Mouse (Mus musculus) kidney, embryonic 14.5 days (tissue): ENCODE measurements around the gene Kmt5c. TPM values are rescaled to one million over a fixed set of nuclear protein-coding genes. Genes with fewer than 3 reads are reported as not detected.

ENCODE experiments used
- ATAC-seq: fragments of 200-750 bp; cut with Nextera tagmentation; 2 replicates; pipeline ENCODE4 v1.8.0; 2017; ENCODE audit warnings: moderate number of reproducible peaks, mild to moderate bottlenecking, moderate TSS enrichment, moderate library complexity; ENCODE audit not compliant: low FRiP score, low TSS enrichment
- H3K27ac ChIP-seq: fragments of 300-500 bp; sonication (generic); 2 replicates; pipeline ENCODE4 v1.5.1; 2014; ENCODE audit warnings: low read depth, mild to moderate bottlenecking, low read length, moderate library complexity, mixed read lengths
- H3K27me3 ChIP-seq: fragments of 300-500 bp; sonication (generic); 2 replicates; pipeline ENCODE4 v1.6.1; 2014; ENCODE audit warnings: mild to moderate bottlenecking, low read length; ENCODE audit not compliant: control insufficient read depth, insufficient read depth
- H3K36me3 ChIP-seq: fragments of 300-500 bp; sonication (generic); 2 replicates; pipeline ENCODE4 v1.6.1; 2014; ENCODE audit warnings: low read length, mixed read lengths; ENCODE audit not compliant: control insufficient read depth, insufficient read depth
- H3K4me1 ChIP-seq: fragments of 300-500 bp; sonication (generic); 2 replicates; pipeline ENCODE4 v1.6.1; 2014; ENCODE audit warnings: low read length, mixed read lengths; ENCODE audit not compliant: control insufficient read depth, insufficient read depth
- H3K4me2 ChIP-seq: fragments of 300-500 bp; sonication (generic); replicated peaks from 2 replicates; pipeline ENCODE4 v1.6.1; 2014; ENCODE audit warnings: low read depth, mild to moderate bottlenecking, low read length
- H3K4me3 ChIP-seq: fragments of 300-500 bp; sonication (generic); 2 replicates; pipeline ENCODE4 v1.5.1; 2014; ENCODE audit warnings: mild to moderate bottlenecking, low read length
- H3K9ac ChIP-seq: fragments of 300-500 bp; sonication (generic); 2 replicates; pipeline ENCODE4 v1.6.1; 2014; ENCODE audit warnings: low read depth, mild to moderate bottlenecking, low read length, moderate library complexity
- H3K9me3 ChIP-seq: fragments of 300-500 bp; sonication (generic); 2 replicates; pipeline ENCODE4 v1.6.1; 2016; ENCODE audit warnings: low read length; ENCODE audit not compliant: control insufficient read depth
- WGBS: fragments of 180-500 bp; shearing (Covaris S2); extraction: QIAGEN DNeasy Blood & Tissue Kit; methylation state at CpG from one replicate; pipeline ENCODE4 v1.1.7; 2014; 5-methylcytosine and 5-hydroxymethylcytosine counted together
- polyA plus RNA-seq: library from polyadenylated mRNA; unstranded; fragments of >200 nt; fragmentation: Nextera tagmentation; extraction: Ambion mirVana; gene quantifications from 2 replicates; pipeline ENCODE4 v1.2.1, GENCODE M21; 2014

Kmt5c gene
- polyA plus RNA-seq, 1 experiment from 2014 or later = 69.2 TPM

DNA sequence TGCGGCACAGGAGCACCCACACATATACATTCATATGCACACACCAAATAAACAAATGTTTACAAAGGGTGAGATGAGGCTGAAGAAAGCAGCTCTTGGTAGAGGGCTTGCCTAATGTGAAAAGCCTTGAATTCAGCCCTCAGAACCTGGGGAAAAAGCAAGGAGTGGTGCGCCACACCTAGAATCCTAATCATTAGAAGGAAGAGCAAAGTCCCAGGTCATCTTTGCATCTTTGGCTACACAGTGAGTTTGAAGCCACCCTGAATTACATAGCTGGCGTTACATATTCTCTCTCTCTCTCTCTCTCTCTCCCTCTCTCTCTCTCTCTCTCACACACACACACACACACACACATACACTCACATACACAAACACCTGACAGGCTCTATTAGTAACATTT is 20.6 kb upstream of the Kmt5c start:
- H3K4me1 ChIP-seq = no peaks in the 10 kb centered on the region
- no peak for ATAC-seq
- no peaks in the 10 kb centered on the region for H3K27me3 ChIP-seq
- WGBS = 86% methylated on average over 3 of the region's 3 CpGs
- H3K27ac ChIP-seq = no peak overlapping the region
- H3K9ac ChIP-seq = no peak overlapping the region
- H3K4me2 ChIP-seq = no peak overlapping the region
- no peak overlapping the region for H3K4me3 ChIP-seq
- no peaks in the 10 kb centered on the region for H3K9me3 ChIP-seq
- H3K36me3 ChIP-seq = peaks cover 16% of the 10 kb centered on the region

DNA sequence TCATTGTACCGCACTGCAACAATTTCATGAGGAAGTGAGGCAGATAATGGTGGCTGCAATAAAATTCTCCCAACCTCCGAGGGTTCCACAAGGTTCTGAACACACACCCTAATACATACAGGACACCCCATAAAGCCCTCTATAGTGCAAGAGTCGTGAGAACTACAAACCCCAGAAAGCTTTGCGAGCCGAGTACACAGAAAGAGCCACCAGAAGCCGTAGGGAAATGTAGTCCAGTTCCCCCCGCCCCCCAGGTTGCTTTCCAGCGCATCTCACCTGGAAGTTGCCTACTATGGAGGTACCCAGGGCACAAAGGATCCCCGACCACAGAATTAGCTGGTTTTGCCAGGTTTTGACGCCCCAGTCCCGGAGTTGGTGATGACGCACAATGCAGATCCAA is 16.4 kb upstream of the Kmt5c start:
- peak overlapping the region; percentile 1; the same call in 1 of the 2 replicates for H3K4me3 ChIP-seq
- H3K9ac ChIP-seq = no peak overlapping the region
- no peaks in the 10 kb centered on the region for H3K27me3 ChIP-seq
- 41% methylated on average over 12 of the region's 12 CpGs for WGBS
- no peaks in the 10 kb centered on the region for H3K9me3 ChIP-seq
- peak; percentile 44; the same call in 1 of the 2 replicates for ATAC-seq
- H3K36me3 ChIP-seq = no peaks in the 10 kb centered on the region
- no peaks in the 10 kb centered on the region for H3K4me1 ChIP-seq
- peak overlapping the region; percentile 8; the same call in 1 of the 2 replicates for H3K4me2 ChIP-seq
- H3K27ac ChIP-seq = no peak overlapping the region

DNA sequence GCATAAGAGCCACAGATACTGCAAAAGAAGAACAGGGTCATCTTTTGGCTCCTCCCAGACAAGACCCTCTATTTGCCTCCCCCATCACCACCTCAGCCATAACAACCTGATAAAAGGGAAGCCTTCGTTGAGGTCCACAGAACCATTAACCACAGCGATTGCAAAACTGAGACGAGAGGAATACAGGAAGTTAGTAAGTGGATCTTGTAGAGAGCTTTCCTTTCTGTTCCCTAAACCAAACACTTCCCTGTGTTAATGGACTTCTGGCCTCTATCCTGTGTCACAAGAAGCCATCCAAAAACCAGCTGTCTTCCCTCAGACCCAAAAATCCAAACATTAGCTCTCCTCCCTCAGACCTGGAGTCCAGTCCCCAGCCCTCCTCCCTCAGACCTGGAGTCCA is 15.6 kb upstream of the Kmt5c start:
- Histone ChIP-seq H3K4me2 (no peak overlapping the region), H3K27me3 (no peaks in the 10 kb centered on the region), H3K36me3 (no peaks in the 10 kb centered on the region), H3K9me3 (no peaks in the 10 kb centered on the region), H3K4me3 (no peak overlapping the region), H3K27ac (no peak overlapping the region), H3K9ac (no peak overlapping the region), H3K4me1 (no peaks in the 10 kb centered on the region)
- ATAC-seq = no peak
- WGBS = 46% methylated on average over 3 of the region's 3 CpGs

DNA sequence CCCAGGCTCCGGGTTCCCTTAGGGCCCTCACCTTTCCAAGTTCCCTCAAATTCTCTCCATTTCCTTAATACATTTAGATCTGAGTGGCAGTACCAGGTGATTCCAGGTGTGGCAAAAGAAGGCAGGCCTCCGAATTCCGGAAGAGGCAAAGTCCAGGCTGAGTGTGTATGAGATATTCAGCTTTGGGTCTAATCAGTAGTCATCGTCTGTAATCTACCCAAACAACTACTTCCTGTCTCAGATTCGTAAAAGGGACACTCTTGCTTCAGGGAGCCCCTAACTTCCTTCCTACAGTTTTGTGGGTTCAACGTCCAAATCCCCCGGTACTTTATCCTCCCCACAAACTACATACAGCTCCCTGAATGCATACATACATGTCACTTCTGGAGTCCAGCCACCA is 14.7 kb upstream of the Kmt5c start, which contains the start of gene Tmem150b:
Gene Tmem150b, minus strand, starts transcription at position 81 of the 400 bp plus-strand sequence.
- no peaks in the 10 kb centered on the region for H3K27me3 ChIP-seq
- no peak within 1 kb of the TSS for H3K4me2 ChIP-seq
- H3K4me1 ChIP-seq = no peaks in the 10 kb centered on the region
- H3K4me3 ChIP-seq = no peak within 1 kb of the TSS
- H3K9me3 ChIP-seq = peaks cover 2% of the 10 kb centered on the region; the same call in 1 of the 2 replicates
- no peaks in the 10 kb centered on the region for H3K36me3 ChIP-seq
- 78% methylated on average over 7 of the region's 7 CpGs for WGBS
- H3K9ac ChIP-seq = no peak within 1 kb of the TSS; the same call in 1 of the 2 replicates
- no peak for ATAC-seq
- H3K27ac ChIP-seq = no peak within 1 kb of the TSS

DNA sequence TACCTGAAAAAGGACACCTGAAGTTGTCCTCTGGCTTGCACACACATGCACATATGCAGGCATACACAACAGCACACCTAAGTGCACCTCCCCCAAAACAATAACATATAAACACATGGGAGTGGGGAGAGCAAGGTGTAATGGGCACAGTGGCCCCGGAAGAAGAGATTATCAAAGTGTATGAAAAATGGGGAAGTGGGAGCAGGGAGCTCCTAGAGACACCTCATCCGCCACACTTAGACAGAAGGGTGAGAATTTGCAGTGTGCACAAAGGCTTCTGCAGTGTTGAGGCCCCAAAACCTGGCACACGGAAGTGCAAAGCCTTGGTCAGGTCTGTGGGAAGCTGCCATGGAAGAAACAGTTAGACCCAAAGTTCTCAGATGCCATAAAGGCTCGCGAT is 8.8 kb upstream of the Kmt5c start:
- Histone ChIP-seq H3K9ac (no peak overlapping the region), H3K4me1 (no peaks in the 10 kb centered on the region), H3K27ac (no peak overlapping the region), H3K4me2 (no peak overlapping the region), H3K9me3 (peaks cover 2% of the 10 kb centered on the region; the same call in 1 of the 2 replicates), H3K27me3 (no peaks in the 10 kb centered on the region), H3K4me3 (no peak overlapping the region), H3K36me3 (no peaks in the 10 kb centered on the region)
- 83% methylated on average over 5 of the region's 5 CpGs for WGBS
- no peak for ATAC-seq

DNA sequence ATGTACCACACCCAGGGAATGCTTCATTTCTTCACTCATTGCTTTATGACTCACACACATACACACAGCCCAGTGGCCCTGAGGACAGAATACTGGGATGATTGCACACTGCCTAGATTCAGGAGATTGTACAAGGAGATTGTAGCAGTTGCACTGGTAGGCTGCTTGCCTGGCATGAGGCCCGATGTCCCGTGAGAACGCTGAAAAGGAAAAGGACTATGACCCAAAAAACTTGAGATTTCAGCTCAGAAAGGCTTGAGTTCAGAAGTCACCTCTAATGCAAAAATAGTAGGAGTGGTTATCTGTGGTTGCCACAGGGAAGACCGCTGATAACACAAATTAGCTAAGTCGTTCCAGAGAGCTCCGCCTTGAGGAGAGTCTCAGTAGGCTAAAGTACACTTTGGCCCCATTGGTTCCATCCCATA is 6.9 kb upstream of the Kmt5c start:
- Histone ChIP-seq H3K27ac (no peak overlapping the region), H3K9me3 (peaks cover 2% of the 10 kb centered on the region; the same call in 1 of the 2 replicates), H3K4me2 (no peak overlapping the region), H3K4me1 (no peaks in the 10 kb centered on the region), H3K4me3 (no peak overlapping the region), H3K27me3 (no peaks in the 10 kb centered on the region), H3K36me3 (no peaks in the 10 kb centered on the region), H3K9ac (no peak overlapping the region)
- no peak for ATAC-seq
- WGBS = 60% methylated on average over 6 of the region's 6 CpGs

DNA sequence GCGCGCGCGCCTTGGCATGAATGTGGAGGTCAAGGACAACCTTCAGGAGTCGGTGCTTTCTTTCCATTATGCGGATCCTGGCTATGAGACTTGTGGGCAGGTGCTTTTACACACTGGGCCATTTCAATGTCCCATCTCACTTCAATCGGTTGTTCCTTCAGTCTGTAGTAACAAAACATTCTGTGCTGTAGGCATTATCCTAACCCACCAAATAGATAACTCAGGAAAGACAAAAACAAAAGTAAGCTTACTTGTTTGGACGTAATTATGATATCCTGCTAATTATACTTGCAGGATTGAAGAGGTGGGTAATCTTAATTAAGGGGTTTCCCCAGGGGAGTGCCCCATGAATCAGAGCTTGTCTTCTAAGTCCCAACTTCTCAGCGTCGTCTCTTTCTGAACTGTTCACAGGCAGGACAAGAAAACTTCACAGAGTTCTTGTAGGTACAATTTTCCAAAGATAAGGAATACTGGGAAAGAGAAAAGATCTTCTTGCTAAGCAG is 823 bp upstream of the Kmt5c start:
- 50% methylated on average over 10 of the region's 10 CpGs for WGBS
- H3K4me1 ChIP-seq = peaks cover 26% of the 10 kb centered on the region
- H3K4me3 ChIP-seq = peak overlapping the region; percentile 36
- H3K4me2 ChIP-seq = peak overlapping the region; percentile 64
- H3K36me3 ChIP-seq = peaks cover 11% of the 10 kb centered on the region; the same call in 1 of the 2 replicates
- no peak for ATAC-seq
- H3K9ac ChIP-seq = peak overlapping the region; percentile 38; the same call in 1 of the 2 replicates
- no peaks in the 10 kb centered on the region for H3K9me3 ChIP-seq
- peak overlapping the region; percentile 79; the same call in 1 of the 2 replicates for H3K27ac ChIP-seq
- H3K27me3 ChIP-seq = no peaks in the 10 kb centered on the region

DNA sequence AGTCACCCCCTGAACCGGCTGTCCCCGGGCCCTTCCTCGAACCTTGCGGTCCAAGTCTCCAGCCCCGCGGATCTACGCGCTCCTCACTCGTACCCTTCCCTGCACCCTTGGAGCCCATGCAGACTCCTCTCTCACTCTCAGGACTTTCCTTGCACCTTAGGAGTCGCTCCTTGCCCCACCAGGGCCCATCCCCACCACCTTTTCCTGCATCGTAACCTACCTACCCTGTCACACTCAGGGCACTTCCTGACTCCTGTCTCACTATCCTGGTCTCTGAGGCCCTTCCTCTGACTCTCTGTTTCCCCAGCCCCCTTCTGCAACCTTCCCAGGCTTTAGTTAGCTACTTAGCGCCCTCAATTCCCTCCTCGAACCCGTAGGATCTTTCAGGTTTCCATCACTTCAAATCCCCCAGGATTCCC is 403 bp downstream of the Kmt5c start:
- peak overlapping the region; percentile 92 for H3K27ac ChIP-seq
- ATAC-seq = peak; percentile 48; the same call in 1 of the 2 replicates
- H3K9ac ChIP-seq = peak overlapping the region; percentile 85
- peaks cover 26% of the 10 kb centered on the region for H3K4me1 ChIP-seq
- H3K9me3 ChIP-seq = no peaks in the 10 kb centered on the region
- peaks cover 16% of the 10 kb centered on the region for H3K36me3 ChIP-seq
- no peaks in the 10 kb centered on the region for H3K27me3 ChIP-seq
- WGBS = under 1% methylated on average over 14 of the region's 14 CpGs
- peak overlapping the region; percentile 75 for H3K4me2 ChIP-seq
- peak overlapping the region; percentile 85 for H3K4me3 ChIP-seq

DNA sequence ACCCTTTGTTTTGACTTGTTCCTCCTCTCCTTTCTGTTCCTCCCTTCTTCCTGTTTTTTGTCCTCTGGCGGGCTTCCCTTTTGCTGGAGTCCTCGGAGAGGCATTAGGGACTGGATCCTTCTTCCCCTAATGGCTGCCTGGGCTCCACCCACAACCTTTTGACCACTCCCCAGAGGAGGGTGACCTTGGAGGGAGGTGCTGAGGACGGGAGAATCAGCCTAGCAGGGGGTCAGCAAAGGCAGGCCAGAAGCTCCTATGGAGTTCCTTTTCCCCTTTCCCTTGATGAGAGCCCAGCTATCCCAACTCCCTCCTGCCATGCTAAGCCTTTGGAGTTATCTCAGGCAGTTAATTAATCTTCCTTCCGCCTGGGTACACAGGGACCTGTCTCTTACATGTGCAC is 1.2 kb downstream of the Kmt5c start:
- Histone ChIP-seq H3K4me2 (peak overlapping the region; percentile 75), H3K27me3 (no peaks in the 10 kb centered on the region), H3K9me3 (no peaks in the 10 kb centered on the region), H3K4me1 (peaks cover 26% of the 10 kb centered on the region), H3K4me3 (peak overlapping the region; percentile 85), H3K36me3 (peaks cover 19% of the 10 kb centered on the region), H3K9ac (peak overlapping the region; percentile 85), H3K27ac (peak overlapping the region; percentile 92; the same call in 1 of the 2 replicates)
- no peak for ATAC-seq
- WGBS = 4% methylated on average over 4 of the region's 4 CpGs
